Mouse (Mus musculus) neural tube, embryonic 14.5 days (tissue): Measurements from ENCODE around the gene Lsg1. TPM values are rescaled to one million over a fixed set of nuclear protein-coding genes. Genes with fewer than 3 reads are reported as not detected.

Experiments
- ATAC-seq: fragments of 200-750 bp; cut with Nextera tagmentation; 2 replicates; pipeline ENCODE4 v1.8.0; 2017; ENCODE audit warnings: low read depth, mild to moderate bottlenecking, moderate TSS enrichment, moderate library complexity
- H3K27ac ChIP-seq: fragments of 300-500 bp; sonication (generic); 2 replicates; pipeline ENCODE4 v1.5.1; 2014; ENCODE audit warnings: low read depth, mild to moderate bottlenecking, control low read depth, low read length, moderate library complexity, mixed read lengths
- H3K27me3 ChIP-seq: fragments of 300-500 bp; sonication (generic); 2 replicates; pipeline ENCODE4 v1.6.1; 2014; ENCODE audit warnings: low read length; ENCODE audit not compliant: control insufficient read depth, insufficient read depth
- H3K36me3 ChIP-seq: fragments of 300-500 bp; sonication (generic); 2 replicates; pipeline ENCODE4 v1.6.1; 2014; ENCODE audit warnings: low read length, mixed read lengths; ENCODE audit not compliant: control insufficient read depth, insufficient read depth
- H3K4me1 ChIP-seq: fragments of 300-500 bp; sonication (generic); 2 replicates; pipeline ENCODE4 v1.6.1; 2014; ENCODE audit warnings: low read length; ENCODE audit not compliant: control insufficient read depth, insufficient read depth
- H3K4me2 ChIP-seq: fragments of 300-500 bp; sonication (generic); 2 replicates; pipeline ENCODE4 v1.6.1; 2014; ENCODE audit warnings: mild to moderate bottlenecking, low read depth, low read length, control low read depth
- H3K4me3 ChIP-seq: fragments of 300-500 bp; sonication (generic); 2 replicates; pipeline ENCODE4 v1.5.1; 2014; ENCODE audit warnings: low read depth, low read length, control low read depth, mixed read lengths
- H3K9ac ChIP-seq: fragments of 300-500 bp; sonication (generic); replicated peaks from 2 replicates; pipeline ENCODE4 v1.6.1; 2014; ENCODE audit warnings: low read depth, mild to moderate bottlenecking, control low read depth, low read length, mixed read lengths
- H3K9me3 ChIP-seq: fragments of 300-500 bp; sonication (generic); 2 replicates; pipeline ENCODE4 v1.6.1; 2016; ENCODE audit warnings: low read length; ENCODE audit not compliant: control insufficient read depth
- WGBS: fragments of 180-500 bp; shearing (Covaris S2); extraction: QIAGEN DNeasy Blood & Tissue Kit; methylation state at CpG from one replicate; pipeline ENCODE4 v1.1.7; 2014; 5-methylcytosine and 5-hydroxymethylcytosine counted together
- polyA plus RNA-seq: library from polyadenylated mRNA; unstranded; fragments of >200 nt; fragmentation: Nextera tagmentation; extraction: Ambion mirVana; gene quantifications from 2 replicates; pipeline ENCODE4 v1.2.1, GENCODE M21; 2014

Lsg1 gene
- polyA plus RNA-seq, 1 experiment from 2014 or later: 43.9 TPM

GRCm38 (mm10) chr16:30614705-30615317, 27.4 kb upstream of the Lsg1 start:
- peak; percentile 74; the same call in 1 of the 2 replicates for ATAC-seq
- Histone ChIP-seq H3K36me3 (no peaks in the 10 kb centered on the region), H3K27me3 (no peaks in the 10 kb centered on the region), H3K9ac (no peak overlapping the region), H3K4me1 (peaks cover 6% of the 10 kb centered on the region; the same call in 1 of the 2 replicates), H3K4me2 (no peak overlapping the region), H3K27ac (no peak overlapping the region), H3K4me3 (no peak overlapping the region), H3K9me3 (no peaks in the 10 kb centered on the region)
- 15% methylated on average over 6 of the region's 6 CpGs for WGBS

- H3K4me3 ChIP-seq: no peak overlapping the region
- H3K27ac ChIP-seq: no peak overlapping the region
- no peak overlapping the region for H3K4me2 ChIP-seq
- no peaks in the 10 kb centered on the region for H3K27me3 ChIP-seq
- H3K9me3 ChIP-seq: no peaks in the 10 kb centered on the region
- H3K9ac ChIP-seq: no peak overlapping the region
- no peak for ATAC-seq
- H3K4me1 ChIP-seq: peaks cover 6% of the 10 kb centered on the region; the same call in 1 of the 2 replicates
- no peaks in the 10 kb centered on the region for H3K36me3 ChIP-seq
- WGBS: 6% methylated on average over 5 of the region's 5 CpGs
Observed at GRCm38 (mm10) chr16:30614122-30614521, 26.7 kb upstream of the Lsg1 start.

- Histone ChIP-seq H3K4me3 (no peak overlapping the region), H3K27ac (no peak overlapping the region), H3K27me3 (no peaks in the 10 kb centered on the region), H3K36me3 (no peaks in the 10 kb centered on the region), H3K9me3 (no peaks in the 10 kb centered on the region), H3K9ac (no peak overlapping the region), H3K4me2 (no peak overlapping the region), H3K4me1 (peaks cover 6% of the 10 kb centered on the region; the same call in 1 of the 2 replicates)
- ATAC-seq: no peak
- 81% methylated on average over 7 of the region's 7 CpGs for WGBS
Observed at GRCm38 (mm10) chr16:30613122-30613521, 25.7 kb upstream of the Lsg1 start.

DNA sequence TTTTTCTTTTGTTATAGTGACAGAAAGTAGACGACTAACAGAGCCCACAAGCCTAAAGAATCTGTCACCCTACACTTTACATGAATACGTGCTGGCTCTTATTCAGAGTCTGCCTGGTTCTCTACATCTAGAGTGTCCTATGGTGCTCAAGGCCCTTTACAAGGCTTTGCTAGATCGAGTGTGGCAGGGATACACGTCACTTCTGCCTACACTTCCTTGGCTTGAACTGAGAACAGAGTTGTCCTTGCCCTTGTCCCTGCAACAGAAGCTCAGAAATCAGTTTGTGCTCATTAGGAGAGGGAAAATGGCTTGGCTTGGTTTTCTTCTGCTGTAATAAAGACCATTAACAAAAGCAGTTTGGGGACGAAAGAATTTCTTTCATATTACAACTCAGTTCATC, 23.9 kb upstream of the Lsg1 start:
- no peaks in the 10 kb centered on the region for H3K36me3 ChIP-seq
- no peaks in the 10 kb centered on the region for H3K27me3 ChIP-seq
- H3K9ac ChIP-seq: no peak overlapping the region
- WGBS: 87% methylated on average over 5 of the region's 5 CpGs
- peaks cover 6% of the 10 kb centered on the region; the same call in 1 of the 2 replicates for H3K4me1 ChIP-seq
- no peak overlapping the region for H3K27ac ChIP-seq
- H3K4me2 ChIP-seq: no peak overlapping the region
- H3K9me3 ChIP-seq: no peaks in the 10 kb centered on the region
- no peak overlapping the region for H3K4me3 ChIP-seq
- no peak for ATAC-seq

DNA sequence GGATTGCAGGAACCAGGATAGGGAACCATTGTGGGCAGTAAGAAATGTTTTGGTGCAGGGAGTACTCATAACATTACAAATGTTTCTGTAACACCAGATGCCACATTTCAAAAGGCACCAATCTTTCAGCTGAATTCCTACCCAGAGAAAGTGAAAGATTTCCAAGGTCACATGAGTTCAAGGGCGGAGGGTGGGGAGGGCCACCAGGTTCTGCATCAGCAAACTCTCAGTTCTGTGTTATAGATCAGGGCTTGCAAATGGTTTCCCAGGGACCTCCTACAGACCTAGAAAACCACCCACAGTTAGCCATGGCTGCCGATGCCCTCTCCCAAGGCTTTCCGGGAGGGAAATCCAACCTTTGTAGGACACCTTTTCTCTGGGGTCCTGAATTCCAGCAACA, 20.5 kb upstream of the Lsg1 start:
- no peak overlapping the region for H3K4me3 ChIP-seq
- no peak overlapping the region for H3K4me2 ChIP-seq
- 88% methylated on average over 3 of the region's 3 CpGs for WGBS
- H3K27ac ChIP-seq: no peak overlapping the region
- H3K4me1 ChIP-seq: peaks cover 6% of the 10 kb centered on the region
- no peak overlapping the region for H3K9ac ChIP-seq
- H3K27me3 ChIP-seq: no peaks in the 10 kb centered on the region
- H3K36me3 ChIP-seq: no peaks in the 10 kb centered on the region
- no peak for ATAC-seq
- no peaks in the 10 kb centered on the region for H3K9me3 ChIP-seq

DNA sequence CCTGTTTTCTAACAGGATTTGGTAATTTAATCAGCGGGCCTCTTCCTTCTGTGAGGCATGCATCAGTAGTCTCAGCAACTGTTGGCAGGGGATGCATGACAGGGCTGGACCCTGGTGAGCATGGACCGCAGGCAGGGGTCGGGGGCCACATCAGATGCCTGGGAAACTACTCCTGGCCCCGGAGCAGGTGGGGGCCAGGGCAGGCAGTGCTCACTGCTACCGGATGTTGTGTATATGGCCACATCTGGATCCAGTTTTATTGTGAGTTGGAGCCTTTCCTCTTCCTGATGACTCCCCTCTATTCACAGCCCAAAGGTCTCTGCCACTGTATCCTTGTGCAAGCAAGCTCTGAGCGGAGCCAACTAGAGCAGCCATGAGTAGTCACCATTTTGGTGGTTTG, 18.1 kb upstream of the Lsg1 start:
- Histone ChIP-seq H3K27ac (no peak overlapping the region), H3K9me3 (no peaks in the 10 kb centered on the region), H3K4me1 (peaks cover 11% of the 10 kb centered on the region), H3K36me3 (no peaks in the 10 kb centered on the region), H3K27me3 (peaks cover 5% of the 10 kb centered on the region), H3K4me2 (no peak overlapping the region), H3K9ac (no peak overlapping the region), H3K4me3 (no peak overlapping the region)
- no peak for ATAC-seq
- WGBS: 77% methylated on average over 6 of the region's 6 CpGs

- H3K4me1 ChIP-seq: peaks cover 11% of the 10 kb centered on the region
- ATAC-seq: no peak
- 82% methylated on average over 7 of the region's 7 CpGs for WGBS
- no peak overlapping the region for H3K4me3 ChIP-seq
- H3K27me3 ChIP-seq: peaks cover 5% of the 10 kb centered on the region
- no peaks in the 10 kb centered on the region for H3K36me3 ChIP-seq
- H3K27ac ChIP-seq: no peak overlapping the region
- no peak overlapping the region for H3K4me2 ChIP-seq
- no peak overlapping the region for H3K9ac ChIP-seq
- H3K9me3 ChIP-seq: no peaks in the 10 kb centered on the region
Observed at GRCm38 (mm10) chr16:30604807-30605137, 17.4 kb upstream of the Lsg1 start.

GRCm38 (mm10) chr16:30604061-30604806, 16.8 kb upstream of the Lsg1 start:
- Histone ChIP-seq H3K4me3 (no peak overlapping the region), H3K4me2 (no peak overlapping the region), H3K9ac (no peak overlapping the region), H3K9me3 (no peaks in the 10 kb centered on the region), H3K27ac (no peak overlapping the region), H3K4me1 (peaks cover 11% of the 10 kb centered on the region), H3K36me3 (no peaks in the 10 kb centered on the region), H3K27me3 (peaks cover 5% of the 10 kb centered on the region)
- no peak for ATAC-seq
- WGBS: 75% methylated on average over 16 of the region's 16 CpGs

- no peak for ATAC-seq
- H3K4me2 ChIP-seq: peak overlapping the region; percentile 91; the same call in 1 of the 2 replicates
- H3K27ac ChIP-seq: no peak overlapping the region
- no peaks in the 10 kb centered on the region for H3K9me3 ChIP-seq
- no peaks in the 10 kb centered on the region for H3K36me3 ChIP-seq
- H3K9ac ChIP-seq: no peak overlapping the region
- 38% methylated on average over 9 of the region's 9 CpGs for WGBS
- H3K4me3 ChIP-seq: no peak overlapping the region
- H3K4me1 ChIP-seq: peaks cover 11% of the 10 kb centered on the region
- H3K27me3 ChIP-seq: peaks cover 5% of the 10 kb centered on the region
Observed at GRCm38 (mm10) chr16:30603531-30603842, 16.1 kb upstream of the Lsg1 start.
